Mouse (Mus musculus): ENCODE results near the gene Ptpn13. TPM values are rescaled to one million over a fixed set of nuclear protein-coding genes. Genes with fewer than 3 reads are reported as not detected.
A peak's percentile ranks its signal among the peaks of the same experiment; 100 is the strongest.

The Ptpn13 gene
- total and polyA plus RNA-seq, 3 experiments: 0.04 TPM; not detected in 2

GRCm38 (mm10) chr5:103569446-103569845 lies 144.5 kb downstream of the Ptpn13 start:
- Histone ChIP-seq H3K4me3 (replicated peaks in 1 of 3; ENCODE audit: low read depth in 2 of 3, low read length in 2 of 3, poor library complexity in 1 of 3) (no peak overlapping the region), H3K27ac (ENCODE audit: insufficient read depth, low read depth) (no peak overlapping the region), H3K79me2 (replicated peaks; ENCODE audit: control insufficient read depth, extremely low read depth, insufficient read depth, poor library complexity, severe bottlenecking) (no peaks in the 10 kb centered on the region), H3K4me2 (ENCODE audit: insufficient read depth, low read depth, poor library complexity, severe bottlenecking) (no peak overlapping the region), H3K27me3 (replicated peaks) (no peaks in the 10 kb centered on the region), H3K36me3 (replicated peaks in 1 of 2; ENCODE audit: control insufficient read depth in 1 of 2, insufficient read depth in 1 of 2, low read length in 1 of 2) (no peaks in the 10 kb centered on the region), H3K9me3 (replicated peaks; ENCODE audit: low read length) (no peaks in the 10 kb centered on the region), H3K9ac (ENCODE audit: insufficient read depth, low read depth) (no peak overlapping the region), H3K4me1 (ENCODE audit: control insufficient read depth in 1 of 2, insufficient read depth in 2 of 2) (peaks cover 3 to 6% of the 10 kb centered on the region in 2 experiments; a peak in 2 of 4 replicates)
- in situ Hi-C loops (cut with MboI; ENCODE audit: low pct_ligation_motif_present, low pct_unique_long_range_greater_than_20kb, low sequenced_read_pairs): no loop called here
- TF ChIP-seq ZKSCAN1 (IDR thresholded peaks at IDR 0.05; ENCODE audit: borderline replicate concordance, low read depth, low read length): no peak
- no peak for TF ChIP-seq JUND (conservative IDR thresholded peaks at IDR 0.05; ENCODE audit: low read depth, low read length)
- no peak for TF ChIP-seq CTCF (conservative IDR thresholded peaks at IDR 0.05 in 1 of 2, IDR thresholded peaks at IDR 0.05 in 1 of 2; ENCODE audit: low read depth in 2 of 2, low read length in 2 of 2)
- no peak for TF ChIP-seq EP300 (IDR thresholded peaks at IDR 0.05; ENCODE audit: low read length)
- no peak for TF ChIP-seq PAX5 (IDR thresholded peaks at IDR 0.05; ENCODE audit: low read length)
- no peak for TF ChIP-seq ELF1 (IDR thresholded peaks at IDR 0.05; ENCODE audit: low read depth, low read length)
- no peak for TF ChIP-seq POLR2A (IDR thresholded peaks at IDR 0.05; ENCODE audit: low read depth, low read length)
- TF ChIP-seq NELFE (IDR thresholded peaks at IDR 0.05; ENCODE audit: low read depth, low read length): no peak
- TF ChIP-seq HCFC1 (IDR thresholded peaks at IDR 0.05; ENCODE audit: low read depth, low read length): no peak
- TF ChIP-seq JUN (IDR thresholded peaks at IDR 0.05; ENCODE audit: insufficient read depth, low read depth, low read length): no peak
- TF ChIP-seq MEF2A (IDR thresholded peaks at IDR 0.05; ENCODE audit: borderline replicate concordance, low read depth, low read length): no peak
- TF ChIP-seq ZMIZ1 (IDR thresholded peaks at IDR 0.05; ENCODE audit: low read depth, low read length): no peak
- TF ChIP-seq RAD21 (IDR thresholded peaks at IDR 0.05; ENCODE audit: low read depth, low read length): no peak
- no peak for TF ChIP-seq ZC3H11A (IDR thresholded peaks at IDR 0.05; ENCODE audit: low read depth, low read length)
- no peak for TF ChIP-seq BHLHE40 (IDR thresholded peaks at IDR 0.05; ENCODE audit: low read depth, low read length)
- TF ChIP-seq MXI1 (IDR thresholded peaks at IDR 0.05; ENCODE audit: low read depth, low read length): no peak
- TF ChIP-seq MAFK (IDR thresholded peaks at IDR 0.05; ENCODE audit: insufficient replicate concordance, low read length): no peak
- TF ChIP-seq MAX (IDR thresholded peaks at IDR 0.05; ENCODE audit: low read length): no peak
- no peak for DNase-seq (ENCODE audit: extremely low read depth)
- dilution Hi-C loops (cut with MboI; ENCODE audit: extremely low pct_ligation_motif_present, extremely low pct_unique_long_range_greater_than_20kb, low sequenced_read_pairs): no loop called here

DNA sequence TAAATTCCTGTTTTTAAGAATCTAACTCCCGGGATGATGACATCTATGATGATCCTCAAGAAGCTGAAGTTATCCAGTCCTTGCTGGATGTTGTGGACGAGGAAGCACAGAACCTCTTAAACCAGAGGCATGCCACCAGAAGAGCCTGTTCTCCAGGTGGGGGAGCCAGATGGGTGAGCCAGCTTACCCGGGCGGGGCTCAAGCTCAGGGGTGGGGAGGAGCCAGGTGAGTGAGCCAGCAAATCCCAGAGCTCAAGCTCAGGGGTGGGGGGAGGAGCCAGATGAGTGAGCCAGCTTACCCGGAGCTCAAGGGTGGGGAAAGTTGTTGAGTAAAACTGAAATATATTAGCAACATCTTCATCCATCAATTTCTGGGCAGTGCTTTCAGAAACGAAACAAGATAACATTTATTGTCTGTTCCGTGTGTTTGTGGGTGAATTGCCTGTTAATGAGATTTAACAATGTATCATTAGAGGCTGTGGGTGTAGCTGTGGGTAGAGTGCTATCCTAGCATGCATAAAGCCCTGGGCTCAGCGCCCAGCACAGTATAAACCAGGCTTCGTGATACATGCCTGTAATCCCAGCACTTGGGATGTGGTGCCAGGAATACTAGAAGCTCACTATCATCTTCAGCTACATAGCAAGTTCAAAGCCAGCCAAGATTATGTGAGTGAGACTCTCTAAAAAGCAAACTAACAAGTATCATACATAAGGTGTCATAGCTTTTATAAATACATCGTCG lies 154.9 kb downstream of the Ptpn13 start:
- in situ Hi-C loops (cut with MboI; ENCODE audit: low pct_ligation_motif_present, low pct_unique_long_range_greater_than_20kb, low sequenced_read_pairs) (no loop called here), dilution Hi-C loops (cut with MboI; ENCODE audit: extremely low pct_ligation_motif_present, extremely low pct_unique_long_range_greater_than_20kb, low sequenced_read_pairs) (no loop called here)
- Histone ChIP-seq H3K36me3 (replicated peaks in 1 of 2; ENCODE audit: control insufficient read depth in 1 of 2, insufficient read depth in 1 of 2, low read length in 1 of 2) (no peaks in the 10 kb centered on the region), H3K4me3 (replicated peaks in 1 of 3; ENCODE audit: low read depth in 2 of 3, low read length in 2 of 3, poor library complexity in 1 of 3) (no peak overlapping the region), H3K79me2 (replicated peaks; ENCODE audit: control insufficient read depth, extremely low read depth, insufficient read depth, poor library complexity, severe bottlenecking) (no peaks in the 10 kb centered on the region), H3K9me3 (replicated peaks; ENCODE audit: low read length) (no peaks in the 10 kb centered on the region), H3K27ac (ENCODE audit: insufficient read depth, low read depth) (no peak overlapping the region), H3K27me3 (replicated peaks) (no peaks in the 10 kb centered on the region), H3K4me2 (ENCODE audit: insufficient read depth, low read depth, poor library complexity, severe bottlenecking) (peak overlapping the region; percentile 11; the same call in 1 of the 2 replicates), H3K4me1 (ENCODE audit: control insufficient read depth in 1 of 2, insufficient read depth in 2 of 2) (peaks cover 0 to 8% of the 10 kb centered on the region in 2 experiments; a peak in 2 of 4 replicates), H3K9ac (ENCODE audit: insufficient read depth, low read depth) (no peak overlapping the region)
- TF ChIP-seq SIN3A (IDR thresholded peaks at IDR 0.05; ENCODE audit: low read length) (no peak), ELF1 (IDR thresholded peaks at IDR 0.05; ENCODE audit: low read depth, low read length) (no peak), MEF2A (IDR thresholded peaks at IDR 0.05; ENCODE audit: borderline replicate concordance, low read depth, low read length) (no peak), CTCF (conservative IDR thresholded peaks at IDR 0.05 in 1 of 2, IDR thresholded peaks at IDR 0.05 in 1 of 2; ENCODE audit: low read depth in 2 of 2, low read length in 2 of 2) (peak in 1 of 2 experiments; percentile 38; a peak in 2 of 4 replicates), MAZ (IDR thresholded peaks at IDR 0.05; ENCODE audit: low read depth, low read length) (peak; percentile 59; the same call in 1 of the 2 replicates), ZNF384 (IDR thresholded peaks at IDR 0.05; ENCODE audit: low read depth, low read length) (no peak), MXI1 (IDR thresholded peaks at IDR 0.05; ENCODE audit: low read depth, low read length) (no peak), RAD21 (IDR thresholded peaks at IDR 0.05; ENCODE audit: low read depth, low read length) (peak; percentile 2; the same call in 1 of the 2 replicates), POLR2A (IDR thresholded peaks at IDR 0.05; ENCODE audit: low read depth, low read length) (no peak), GABPA (IDR thresholded peaks at IDR 0.05; ENCODE audit: insufficient replicate concordance, low read depth, low read length) (no peak)
- peak; percentile 70 for DNase-seq (ENCODE audit: extremely low read depth)

Data from CH12.LX (cell line).